In the genomic region with DNA sequence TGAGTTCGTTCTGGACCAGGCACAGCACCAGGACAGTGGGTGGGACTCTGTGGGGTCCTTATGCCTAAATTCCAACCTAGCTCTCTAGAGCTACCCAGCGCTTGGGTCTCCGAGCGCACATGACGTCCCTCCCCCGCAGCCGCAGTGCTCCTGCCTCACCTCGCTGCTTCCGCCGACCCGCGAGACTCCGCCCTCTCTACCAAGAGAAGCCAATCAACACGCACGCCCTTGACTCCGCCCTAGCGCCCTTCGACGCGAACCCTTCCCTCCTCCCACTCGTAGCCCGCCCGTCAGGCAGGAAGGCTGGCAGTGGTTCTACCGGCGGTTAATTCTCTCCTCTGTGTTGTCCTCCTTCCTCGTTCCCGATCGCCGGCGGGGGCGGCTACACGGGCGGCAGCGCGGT, we compare ENCODE assay signal across 1 mouse cellular context.
TF ChIP-seq lines count a peak whose summit lies in the region.

Gene Mapk1 (plus strand): TSS at position 252 of the 403 bp plus-strand sequence.

TF ChIP-seq in CH12.LX, 34 proteins besides CTCF, POLR2A, EP300 and RAD21 (continued from another document):
- TF ChIP-seq BHLHE40 (IDR thresholded peaks at IDR 0.05; ENCODE audit: low read depth, low read length) (peak; percentile 86), SMC3 (IDR thresholded peaks at IDR 0.05; ENCODE audit: low read depth, low read length) (no peak), PAX5 (IDR thresholded peaks at IDR 0.05; ENCODE audit: low read length) (no peak), MYC (IDR thresholded peaks at IDR 0.05; ENCODE audit: low read depth, low read length) (peak; percentile 85), HCFC1 (IDR thresholded peaks at IDR 0.05; ENCODE audit: low read depth, low read length) (peak; percentile 73), MAX (IDR thresholded peaks at IDR 0.05; ENCODE audit: low read length) (peak; percentile 89), E2F4 (IDR thresholded peaks at IDR 0.05; ENCODE audit: insufficient replicate concordance, low read depth, low read length) (0 out of 2 replicates have a peak, but pooled peaks have one; percentile 26), SIN3A (IDR thresholded peaks at IDR 0.05; ENCODE audit: low read length) (peak; percentile 62), JUND (conservative IDR thresholded peaks at IDR 0.05; ENCODE audit: low read depth, low read length) (0 out of 2 replicates have a peak, but pooled peaks have one; percentile 18), POLR2AphosphoS2 (IDR thresholded peaks at IDR 0.05; ENCODE audit: low read depth, low read length) (peak; percentile 97), ELF1 (IDR thresholded peaks at IDR 0.05; ENCODE audit: low read depth, low read length) (peak; percentile 86), ZKSCAN1 (IDR thresholded peaks at IDR 0.05; ENCODE audit: borderline replicate concordance, low read depth, low read length) (no peak), MEF2A (IDR thresholded peaks at IDR 0.05; ENCODE audit: borderline replicate concordance, low read depth, low read length) (no peak), MAZ (IDR thresholded peaks at IDR 0.05; ENCODE audit: low read depth, low read length) (peak; percentile 73; the same call in 1 of the 2 replicates), ZNF384 (IDR thresholded peaks at IDR 0.05; ENCODE audit: low read depth, low read length) (no peak), IRF4 (IDR thresholded peaks at IDR 0.05; ENCODE audit: low read depth, low read length) (peak; percentile 75), UBTF (IDR thresholded peaks at IDR 0.05; ENCODE audit: low read depth, low read length) (0 out of 2 replicates have a peak, but pooled peaks have one; percentile 85)
